Mouse (Mus musculus) megakaryocyte-erythroid progenitor cell, adult 5-6 weeks (primary cell): ENCODE data around the gene Obp2b. TPM values are rescaled to one million over a fixed set of nuclear protein-coding genes. Genes with fewer than 3 reads are reported as not detected.

Experiments
- ATAC-seq: replicated peaks from 2 replicates; pipeline ENCODE4 v1.8.0; 2016; ENCODE audit warnings: mild to moderate bottlenecking, inconsistent platforms; ENCODE audit not compliant: severe bottlenecking, poor library complexity, low FRiP score, low TSS enrichment
- total RNA-seq, 2 experiments: library from RNA; stranded (forward) in 1 of 2; stranded (reverse) in 1 of 2; fragments of 200-1000, 215-1000 nt in 1 of 2; fragments of >200 nt in 1 of 2; fragmentation: Nextera tagmentation in 1 of 2; gene quantifications; 2 replicates each; pipeline ENCODE4 v1.2.3; 2014 to 2017

Obp2b gene
- total RNA-seq, 2 experiments from 2014 or later, result not detected

DNA sequence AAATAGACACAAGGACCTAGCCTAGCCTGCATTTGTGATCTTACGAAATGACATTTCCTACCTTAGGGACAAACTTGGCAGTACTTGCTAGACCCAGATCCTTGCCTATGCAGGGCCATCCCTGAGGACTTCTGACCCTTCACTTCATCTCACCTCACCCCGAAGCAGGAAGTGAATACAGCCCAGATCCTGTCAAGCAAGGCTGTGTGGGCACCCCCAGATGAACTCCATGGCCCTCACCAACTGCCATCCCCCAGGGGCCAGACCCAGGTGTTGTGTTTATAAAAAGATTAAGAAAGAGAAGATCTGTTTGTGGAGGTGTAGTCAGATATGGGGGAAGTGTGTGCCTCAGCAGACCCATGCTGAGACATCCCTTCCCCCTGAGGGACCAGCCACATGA, 37.8 kb downstream of the Obp2b start:
- ATAC-seq, result no peak

DNA sequence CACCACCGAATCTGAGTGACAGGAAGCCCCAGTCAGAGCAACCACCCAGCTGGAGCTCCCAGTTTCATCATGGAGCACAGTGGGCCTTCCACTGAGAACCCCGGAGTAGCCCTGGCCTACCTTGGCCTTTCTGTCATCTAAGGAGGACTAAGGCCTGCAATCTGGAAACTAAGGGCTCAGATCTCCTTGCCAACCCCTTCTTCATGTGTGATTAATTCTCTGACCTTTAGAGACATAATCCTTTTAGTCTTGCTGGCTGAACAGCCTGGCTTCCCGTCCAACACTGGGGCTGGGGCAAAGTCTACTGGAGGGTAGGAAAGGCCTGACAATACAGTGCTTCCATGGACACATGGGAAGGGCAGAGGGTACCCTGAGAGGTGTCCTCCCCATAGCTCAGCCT, 39.2 kb downstream of the Obp2b start:
- ATAC-seq, result no peak

DNA sequence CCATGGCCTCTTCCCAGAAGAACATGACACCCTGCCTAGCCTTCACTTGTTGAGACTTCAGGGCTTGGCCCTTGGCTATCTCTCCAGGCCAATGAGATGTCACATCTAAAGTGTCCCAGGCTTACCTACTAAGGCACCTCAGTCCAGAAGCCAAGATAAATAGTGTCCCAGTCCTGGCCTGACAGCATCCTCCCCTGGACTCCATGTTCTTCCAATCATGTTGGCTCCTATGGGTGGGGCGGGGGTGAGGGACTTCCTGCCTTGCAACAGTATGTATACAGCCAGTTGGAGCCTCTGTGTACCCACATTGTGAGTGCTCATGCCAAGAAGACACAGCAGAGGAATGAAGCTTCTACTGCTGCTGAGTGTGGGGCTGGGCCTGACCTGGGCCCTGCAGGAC, 39.9 kb downstream of the Obp2b start, which contains the start of gene Lcn11:
Gene Lcn11 (plus strand): TSS at position 301 of the 400 bp plus-strand sequence.
- ATAC-seq, result no peak

DNA sequence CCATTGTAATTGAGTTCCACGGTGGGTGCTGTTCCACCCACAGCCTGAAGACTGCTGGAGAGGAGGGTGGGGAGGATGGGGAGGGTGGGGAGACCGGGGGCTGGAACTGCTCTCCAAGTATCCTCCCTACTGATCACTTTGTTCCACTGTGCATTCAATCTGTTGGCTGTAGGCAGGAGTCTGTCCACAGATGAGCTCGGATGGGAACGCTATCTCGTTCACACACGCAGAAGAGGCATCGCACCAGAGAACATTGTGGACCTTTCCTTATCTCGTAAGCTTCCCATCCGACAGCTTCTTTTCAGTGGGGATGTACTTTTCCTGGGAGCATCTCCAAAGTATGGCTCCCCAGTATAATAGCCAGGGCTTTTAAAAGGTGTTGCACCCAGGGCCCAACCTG, 42.3 kb downstream of the Obp2b start:
- no peak for ATAC-seq

DNA sequence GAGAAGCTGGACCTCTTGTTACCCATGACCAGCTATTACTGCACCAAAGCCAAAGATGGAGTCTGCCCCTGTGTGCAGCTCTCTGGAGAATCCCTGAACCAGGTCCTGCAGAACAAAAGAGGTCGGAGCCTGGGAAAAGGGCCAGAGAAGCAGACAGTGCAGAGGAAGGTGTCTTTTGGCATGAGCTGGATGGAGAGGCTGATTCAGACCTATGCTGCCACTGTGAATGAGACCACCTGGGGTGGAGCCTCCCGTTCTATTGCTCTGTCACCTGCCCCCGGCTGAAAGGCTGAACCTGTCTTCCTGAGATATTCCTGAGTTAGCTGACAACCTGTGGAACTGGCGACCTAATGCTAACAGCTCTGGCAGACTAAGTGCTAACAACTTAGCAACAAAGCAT, 44.1 kb downstream of the Obp2b start:
- ATAC-seq, result no peak

DNA sequence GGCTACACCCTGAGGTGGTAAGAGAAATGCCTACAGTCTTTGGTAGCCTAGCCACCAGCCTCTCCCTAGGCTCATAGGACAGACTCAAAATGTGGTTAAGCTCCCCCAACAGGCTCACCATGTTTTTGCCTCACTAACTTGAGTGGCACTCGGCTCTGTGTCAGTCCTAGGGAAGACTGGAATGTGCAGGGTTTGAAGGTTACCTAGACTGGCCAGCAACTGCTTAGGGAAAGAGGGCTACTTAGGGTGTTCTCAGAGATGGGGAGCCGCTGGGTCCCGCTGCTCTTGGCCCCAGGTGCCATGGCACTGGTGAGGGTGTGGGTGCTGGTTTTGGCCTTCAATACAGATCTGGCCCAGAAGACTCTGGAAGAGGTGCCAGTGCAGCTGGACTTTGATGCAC, 45.1 kb downstream of the Obp2b start, which contains the start of gene Gm13539:
Gene Gm13539 (plus strand): TSS at position 301 of the 400 bp plus-strand sequence.
- ATAC-seq, result no peak

DNA sequence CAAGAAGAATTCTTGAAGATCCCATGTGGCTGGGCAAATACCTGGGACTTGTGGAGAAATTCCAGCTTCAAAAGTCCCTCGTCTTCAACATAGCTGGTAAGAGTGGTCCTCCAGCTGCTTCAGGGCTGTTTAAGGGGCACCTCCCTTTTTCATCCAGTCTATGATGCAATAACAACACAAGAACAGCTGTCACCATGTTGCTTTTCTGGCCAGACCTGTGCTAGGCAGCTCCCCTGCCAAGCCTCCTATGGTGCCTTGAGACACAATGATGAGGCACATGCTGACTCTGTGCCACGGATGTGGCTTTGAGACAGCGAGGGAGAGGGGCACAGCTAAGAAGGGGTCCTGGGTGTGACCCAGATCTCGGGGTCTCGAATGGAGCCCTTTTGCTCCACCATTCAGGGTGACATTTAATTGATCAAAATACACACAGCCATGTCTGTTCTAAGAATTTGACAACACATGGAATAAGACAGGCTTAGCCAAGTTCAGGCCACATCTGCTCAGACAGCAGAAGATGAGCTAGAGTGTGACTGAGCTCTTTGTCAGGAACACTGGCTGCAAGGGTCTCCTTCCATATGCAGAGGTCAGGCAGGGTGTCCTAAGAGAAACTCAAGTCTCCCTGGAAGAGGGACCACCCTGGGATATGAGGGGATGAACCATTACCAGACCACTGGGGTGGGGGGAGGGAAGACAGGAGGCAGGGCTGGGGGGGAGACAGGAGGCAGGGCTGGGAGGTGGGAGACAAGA, 48.9 kb downstream of the Obp2b start:
- no peak for ATAC-seq

DNA sequence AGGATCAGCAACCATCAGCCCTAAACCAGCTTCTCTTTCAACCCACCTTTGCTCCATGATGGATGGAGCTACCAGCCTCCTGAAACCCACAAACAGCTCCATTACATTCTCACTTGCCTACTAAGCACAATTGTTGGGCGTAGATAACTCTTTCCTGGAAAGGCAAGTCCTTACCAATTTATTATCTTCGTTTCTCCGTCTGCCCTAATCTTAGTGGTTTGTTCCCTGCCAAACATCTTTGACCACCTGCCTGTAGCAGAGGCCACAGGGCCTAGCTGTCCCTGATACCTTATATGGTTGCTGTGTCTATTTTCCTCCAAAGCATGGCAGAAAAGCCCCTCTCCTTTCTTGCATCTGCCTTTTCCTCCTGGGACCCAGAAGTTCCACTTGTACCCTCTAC, 52.3 kb downstream of the Obp2b start:
- ATAC-seq, result no peak

Other genes with a start within 250 kb of the Obp2b start
- gene Lcn12, start 243.1 kb upstream of the Obp2b start, total RNA-seq (2014; fragmentation: Nextera tagmentation), result not detected in 2 replicates
- not detected in 2 replicates for gene Lcn12, start 243.1 kb upstream of the Obp2b start, total RNA-seq (2017)
- gene Fbxw5, start 236.3 kb upstream of the Obp2b start, total RNA-seq (2014; fragmentation: Nextera tagmentation), result 50.4 and 64.5 TPM in 2 replicates
- 24.0 and 28.9 TPM in 2 replicates for gene Fbxw5, start 236.3 kb upstream of the Obp2b start, total RNA-seq (2017)
- 0.63 and 2.2 TPM in 2 replicates for gene C8g, start 235.3 kb upstream of the Obp2b start, total RNA-seq (2014; fragmentation: Nextera tagmentation)
- 0.76 and 3.3 TPM in 2 replicates for gene C8g, start 235.3 kb upstream of the Obp2b start, total RNA-seq (2017)
- 19.2 and 22.4 TPM in 2 replicates for gene Traf2, start 190.1 kb upstream of the Obp2b start, total RNA-seq (2014; fragmentation: Nextera tagmentation)
- 13.7 and 14.3 TPM in 2 replicates for gene Traf2, start 190.1 kb upstream of the Obp2b start, total RNA-seq (2017)
- 151 and 209 TPM in 2 replicates for gene Edf1, start 179.2 kb upstream of the Obp2b start, total RNA-seq (2014; fragmentation: Nextera tagmentation)
- gene Edf1, start 179.2 kb upstream of the Obp2b start, total RNA-seq (2017), result 60.9 and 105 TPM in 2 replicates
- gene Mamdc4, start 162.2 kb upstream of the Obp2b start, total RNA-seq (2014; fragmentation: Nextera tagmentation), result 6.5 and 8.1 TPM in 2 replicates
- 0.38 and 2.0 TPM in 2 replicates for gene Mamdc4, start 162.2 kb upstream of the Obp2b start, total RNA-seq (2017)
- 36.5 and 43.2 TPM in 2 replicates for gene Phpt1, start 161.8 kb upstream of the Obp2b start, total RNA-seq (2014; fragmentation: Nextera tagmentation)
- 19.1 and 25.2 TPM in 2 replicates for gene Phpt1, start 161.8 kb upstream of the Obp2b start, total RNA-seq (2017)
- gene Ajm1, start 155.3 kb upstream of the Obp2b start, total RNA-seq (2014; fragmentation: Nextera tagmentation), result not detected in 2 replicates
- gene Ajm1, start 155.3 kb upstream of the Obp2b start, total RNA-seq (2017), result 0.09 TPM in 1 of 2 replicates, not detected in the other
- 55.8 and 58.7 TPM in 2 replicates for gene Rabl6, start 128.5 kb upstream of the Obp2b start, total RNA-seq (2014; fragmentation: Nextera tagmentation)
- 58.5 and 92.0 TPM in 2 replicates for gene Rabl6, start 128.5 kb upstream of the Obp2b start, total RNA-seq (2017)
- gene Ccdc183, start 119.3 kb upstream of the Obp2b start, total RNA-seq (2014; fragmentation: Nextera tagmentation), result not detected in 2 replicates
- gene Ccdc183, start 119.3 kb upstream of the Obp2b start, total RNA-seq (2017), result not detected in 2 replicates
- gene Tmem141, start 115.0 kb upstream of the Obp2b start, total RNA-seq (2014; fragmentation: Nextera tagmentation), result 2.1 and 3.0 TPM in 2 replicates
- 3.7 and 5.9 TPM in 2 replicates for gene Tmem141, start 115.0 kb upstream of the Obp2b start, total RNA-seq (2017)
- not detected in 2 replicates for gene Fcna, start 109.0 kb upstream of the Obp2b start, total RNA-seq (2014; fragmentation: Nextera tagmentation)
- gene Fcna, start 109.0 kb upstream of the Obp2b start, total RNA-seq (2017), result not detected in 2 replicates
- not detected in 2 replicates for gene Lcn8, start 83.9 kb upstream of the Obp2b start, total RNA-seq (2014; fragmentation: Nextera tagmentation)
- not detected in 2 replicates for gene Lcn8, start 83.9 kb upstream of the Obp2b start, total RNA-seq (2017)
- not detected in 2 replicates for gene Lcn5, start 79.1 kb upstream of the Obp2b start, total RNA-seq (2014; fragmentation: Nextera tagmentation)
- not detected in 2 replicates for gene Lcn5, start 79.1 kb upstream of the Obp2b start, total RNA-seq (2017)
- gene Lcn6, start 60.2 kb upstream of the Obp2b start, total RNA-seq (2014; fragmentation: Nextera tagmentation), result not detected in 2 replicates
- not detected in 2 replicates for gene Lcn6, start 60.2 kb upstream of the Obp2b start, total RNA-seq (2017)
- not detected in 2 replicates for gene Lcn10, start 54.3 kb upstream of the Obp2b start, total RNA-seq (2014; fragmentation: Nextera tagmentation)
- not detected in 2 replicates for gene Lcn10, start 54.3 kb upstream of the Obp2b start, total RNA-seq (2017)
- gene Obp2a, start 37.0 kb upstream of the Obp2b start, total RNA-seq (2014; fragmentation: Nextera tagmentation), result not detected in 2 replicates
- gene Obp2a, start 37.0 kb upstream of the Obp2b start, total RNA-seq (2017), result not detected in 2 replicates
- 2.8 and 7.9 TPM in 2 replicates for gene Bmyc, start 30.3 kb upstream of the Obp2b start, total RNA-seq (2014; fragmentation: Nextera tagmentation)
- gene Bmyc, start 30.3 kb upstream of the Obp2b start, total RNA-seq (2017), result 2.4 and 2.5 TPM in 2 replicates
- gene Lcn3, start 28.6 kb downstream of the Obp2b start, total RNA-seq (2014; fragmentation: Nextera tagmentation), result not detected in 2 replicates
- gene Lcn3, start 28.6 kb downstream of the Obp2b start, total RNA-seq (2017), result not detected in 2 replicates
- gene Lcn11, start 40.0 kb downstream of the Obp2b start, total RNA-seq (2014; fragmentation: Nextera tagmentation), result not detected in 2 replicates
- not detected in 2 replicates for gene Lcn11, start 40.0 kb downstream of the Obp2b start, total RNA-seq (2017)
- gene Gm13539, start 45.2 kb downstream of the Obp2b start, total RNA-seq (2014; fragmentation: Nextera tagmentation), result not detected in 2 replicates
- not detected in 2 replicates for gene Gm13539, start 45.2 kb downstream of the Obp2b start, total RNA-seq (2017)
- not detected in 2 replicates for gene Glt6d1, start 78.8 kb downstream of the Obp2b start, total RNA-seq (2014; fragmentation: Nextera tagmentation)
- not detected in 2 replicates for gene Glt6d1, start 78.8 kb downstream of the Obp2b start, total RNA-seq (2017)
- not detected in 2 replicates for gene Lcn9, start 86.1 kb downstream of the Obp2b start, total RNA-seq (2014; fragmentation: Nextera tagmentation)
- not detected in 2 replicates for gene Lcn9, start 86.1 kb downstream of the Obp2b start, total RNA-seq (2017)
- not detected in 2 replicates for gene Sohlh1, start 110.2 kb downstream of the Obp2b start, total RNA-seq (2014; fragmentation: Nextera tagmentation)
- not detected in 2 replicates for gene Sohlh1, start 110.2 kb downstream of the Obp2b start, total RNA-seq (2017)
- not detected in 2 replicates for gene Kcnt1, start 126.7 kb downstream of the Obp2b start, total RNA-seq (2014; fragmentation: Nextera tagmentation)
- gene Kcnt1, start 126.7 kb downstream of the Obp2b start, total RNA-seq (2017), result not detected in 2 replicates
- 18.2 and 37.5 TPM in 2 replicates for gene Camsap1, start 246.3 kb downstream of the Obp2b start, total RNA-seq (2014; fragmentation: Nextera tagmentation)
- 25.9 and 44.6 TPM in 2 replicates for gene Camsap1, start 246.3 kb downstream of the Obp2b start, total RNA-seq (2017)